16 mouse cellular contexts compared by ENCODE assay signal in the genomic region with DNA sequence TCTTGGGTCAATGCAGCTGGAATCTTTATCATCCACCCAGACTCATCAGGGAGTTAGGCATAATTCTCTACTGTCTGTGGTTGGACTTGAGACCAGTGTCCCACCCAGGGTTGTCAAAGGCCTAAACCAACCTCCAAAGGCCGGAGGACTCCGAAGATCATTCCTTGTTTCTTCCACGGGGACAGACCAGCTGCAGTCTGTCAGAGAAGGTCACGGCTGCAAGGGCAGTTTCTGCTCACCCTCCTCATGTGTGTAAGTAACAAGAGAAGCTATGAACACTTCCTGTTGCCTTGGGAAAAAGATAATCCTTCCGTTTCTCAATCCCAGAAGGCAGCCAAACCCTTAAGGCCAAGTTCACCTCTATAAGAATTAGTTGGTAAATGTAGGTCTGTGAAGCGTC.
DNase-seq lines count a peak whose midpoint lies in the region; ATAC-seq and TF ChIP-seq lines count a peak whose summit lies in the region.
"Had no signal": no experiment of that assay in that cellular context is flagged by ENCODE, and none has a peak within 500 bp of the region (broad histone marks: within the 10 kb centered on the region; RNA-seq: fewer than 3 reads in every experiment).

No protein-coding gene starts in this region.

- H3K9ac ChIP-seq in heart, embryonic 11.5 days (ENCODE audit: low read depth, low read length): no peak overlapping the region
- no peak overlapping the region for H3K9ac ChIP-seq in kidney, embryonic 14.5 days (ENCODE audit: low read depth, low read length)
- H3K9ac ChIP-seq in lung, postnatal 0 days (replicated peaks; ENCODE audit: low read depth): no peak overlapping the region
- no peak overlapping the region for H3K9ac ChIP-seq in hindbrain, embryonic 11.5 days (ENCODE audit: low read depth, low read length)
- H3K9ac ChIP-seq: heart, embryonic 15.5 days; liver, postnatal 0 days; midbrain, embryonic 12.5 days had no signal

- no peak for TF ChIP-seq EP300 in lung, postnatal 0 days (IDR thresholded peaks at IDR 0.05)

- no peak overlapping the region for H3K27ac ChIP-seq in heart, embryonic 11.5 days (ENCODE audit: low read depth, low read length)
- H3K27ac ChIP-seq in kidney, embryonic 14.5 days (ENCODE audit: low read depth, low read length): no peak overlapping the region
- H3K27ac ChIP-seq in lung, postnatal 0 days (ENCODE audit: low read length): no peak overlapping the region; the same call in 1 of the 2 replicates
- H3K27ac ChIP-seq in hindbrain, embryonic 11.5 days (ENCODE audit: low read depth, low read length): no peak overlapping the region
- H3K27ac ChIP-seq: heart, embryonic 15.5 days; hindbrain, postnatal 0 days; midbrain, embryonic 12.5 days had no signal

- DNase-seq in heart, adult 18-20 months: peak; percentile 48 to 66
- DNase-seq in heart, postnatal 10 days: peak; percentile 37 to 38
- peak; percentile 58 for DNase-seq in lung, postnatal 0 days (ENCODE audit: low spot score)
- DNase-seq in right cerebral cortex, adult 2 months (ENCODE audit: low spot score in 2 of 2): no peak
- no peak for DNase-seq in spleen, adult 12 weeks (ENCODE audit: low spot score)
- no peak for DNase-seq in hindbrain, embryonic 11.5 days (ENCODE audit: low spot score)
- DNase-seq: adrenal gland, postnatal 10 days; cerebellum, adult 2 months; gastrocnemius, postnatal 10 days; liver, postnatal 0 days had no signal

- peaks cover 25% of the 10 kb centered on the region for H3K27me3 ChIP-seq in heart, embryonic 11.5 days (ENCODE audit: control insufficient read depth, insufficient read depth, low read length)
- no peaks in the 10 kb centered on the region for H3K27me3 ChIP-seq in kidney, embryonic 14.5 days (ENCODE audit: control insufficient read depth, insufficient read depth, low read length)
- no peaks in the 10 kb centered on the region for H3K27me3 ChIP-seq in lung, postnatal 0 days (replicated peaks; ENCODE audit: insufficient read depth, low read length)
- no peaks in the 10 kb centered on the region for H3K27me3 ChIP-seq in hindbrain, embryonic 11.5 days (ENCODE audit: control insufficient read depth, insufficient read depth, low read length)

- no peak overlapping the region for H3K4me3 ChIP-seq in heart, embryonic 11.5 days (ENCODE audit: low read depth, low read length)
- H3K4me3 ChIP-seq in kidney, embryonic 14.5 days (ENCODE audit: low read length): no peak overlapping the region
- no peak overlapping the region for H3K4me3 ChIP-seq in lung, postnatal 0 days (ENCODE audit: low read depth, low read length)
- no peak overlapping the region for H3K4me3 ChIP-seq in hindbrain, embryonic 11.5 days (ENCODE audit: low read depth, low read length)
- H3K4me3 ChIP-seq: forebrain, embryonic 10.5 days; heart, embryonic 15.5 days; midbrain, embryonic 12.5 days had no signal

- H3K4me2 ChIP-seq in heart, embryonic 11.5 days: no peak overlapping the region
- no peak overlapping the region for H3K4me2 ChIP-seq in kidney, embryonic 14.5 days (replicated peaks; ENCODE audit: low read depth, low read length)
- no peak overlapping the region for H3K4me2 ChIP-seq in lung, postnatal 0 days (replicated peaks; ENCODE audit: low read depth, low read length)
- no peak overlapping the region for H3K4me2 ChIP-seq in hindbrain, embryonic 11.5 days (replicated peaks; ENCODE audit: low read depth, low read length)
- H3K4me2 ChIP-seq: heart, embryonic 15.5 days; midbrain, embryonic 12.5 days had no signal

- intact Hi-C loops in heart, postnatal 10 days (cut with DNase I): no loop called here

- 61% methylated on average over 6 of the region's 6 CpGs for WGBS in heart, embryonic 11.5 days (ENCODE audit: insufficient replicate concordance)
- 36% methylated on average over 6 of the region's 6 CpGs for WGBS in kidney, embryonic 14.5 days
- 63% methylated on average over 6 of the region's 6 CpGs for WGBS in lung, postnatal 0 days
- 83% methylated on average over 6 of the region's 6 CpGs for WGBS in hindbrain, embryonic 11.5 days

- H3K36me3 ChIP-seq in heart, embryonic 11.5 days (ENCODE audit: control insufficient read depth, insufficient read depth, low read length): no peaks in the 10 kb centered on the region
- H3K36me3 ChIP-seq in kidney, embryonic 14.5 days (ENCODE audit: control insufficient read depth, insufficient read depth, low read length): no peaks in the 10 kb centered on the region
- no peaks in the 10 kb centered on the region for H3K36me3 ChIP-seq in lung, postnatal 0 days (ENCODE audit: insufficient read depth, low read length)
- H3K36me3 ChIP-seq in hindbrain, embryonic 11.5 days (ENCODE audit: control insufficient read depth, insufficient read depth, low read length): no peaks in the 10 kb centered on the region
- H3K36me3 ChIP-seq: forebrain, embryonic 10.5 days; heart, embryonic 15.5 days; midbrain, embryonic 12.5 days had no signal

- H3K9me3 ChIP-seq in heart, embryonic 11.5 days (replicated peaks; ENCODE audit: control insufficient read depth, low read length): no peaks in the 10 kb centered on the region
- H3K9me3 ChIP-seq in kidney, embryonic 14.5 days (ENCODE audit: control insufficient read depth, low read length): no peaks in the 10 kb centered on the region
- H3K9me3 ChIP-seq in lung, postnatal 0 days (ENCODE audit: low read length): no peaks in the 10 kb centered on the region
- no peaks in the 10 kb centered on the region for H3K9me3 ChIP-seq in hindbrain, embryonic 11.5 days (ENCODE audit: control insufficient read depth, low read length)
- H3K9me3 ChIP-seq: forebrain, embryonic 10.5 days; heart, embryonic 15.5 days; midbrain, embryonic 12.5 days had no signal

- no peak for TF ChIP-seq CTCF in lung, postnatal 0 days (IDR thresholded peaks at IDR 0.05)

- no peak for ATAC-seq in heart, embryonic 11.5 days (replicated peaks; ENCODE audit: insufficient number of reproducible peaks, low FRiP score, low TSS enrichment)
- ATAC-seq in kidney, embryonic 14.5 days (ENCODE audit: low FRiP score, low TSS enrichment): 0 out of 2 replicates have a peak, but pooled peaks have one; percentile 21
- no peak for ATAC-seq in lung, postnatal 0 days
- no peak for ATAC-seq in hindbrain, embryonic 11.5 days (ENCODE audit: low FRiP score)
- ATAC-seq: hindbrain, postnatal 0 days; liver, postnatal 0 days had no signal

- no peaks in the 10 kb centered on the region for H3K4me1 ChIP-seq in heart, embryonic 11.5 days (ENCODE audit: control insufficient read depth, insufficient read depth, low read length)
- H3K4me1 ChIP-seq in kidney, embryonic 14.5 days (ENCODE audit: control insufficient read depth, insufficient read depth, low read length): peaks cover 39% of the 10 kb centered on the region
- peaks cover 12% of the 10 kb centered on the region; the same call in 1 of the 2 replicates for H3K4me1 ChIP-seq in lung, postnatal 0 days (ENCODE audit: insufficient read depth, low read depth, low read length)
- H3K4me1 ChIP-seq in hindbrain, embryonic 11.5 days (replicated peaks; ENCODE audit: control insufficient read depth, insufficient read depth, low read length): peaks cover 11% of the 10 kb centered on the region

Comparison
In these comparisons a context has a peak if more than half of its experiments do, and no peak if none do; other contexts are left out.
1. DNase-seq: peak in heart, adult 18-20 months (2 of 2), heart, postnatal 10 days (2 of 2) and lung, postnatal 0 days (single experiment); none in right cerebral cortex, adult 2 months (0 of 2), spleen, adult 12 weeks (single experiment) and hindbrain, embryonic 11.5 days (single experiment).